Mouse (Mus musculus) thymus, adult 2 months (tissue): Measurements from ENCODE around the gene Crybg3. TPM values are rescaled to one million over a fixed set of nuclear protein-coding genes. Genes with fewer than 3 reads are reported as not detected.

Experiments
- DNase-seq: peaks from one replicate; pipeline ENCODE4 v3.0.0; 2021
- H3K27ac ChIP-seq: fragments of 200-500 bp; 2 replicates; pipeline ENCODE4 v1.5.1; 2012; ENCODE audit warnings: low read length, control low read depth; ENCODE audit not compliant: control insufficient read depth, insufficient read depth
- H3K27me3 ChIP-seq: fragments of 200-500 bp; 2 replicates; pipeline ENCODE4 v1.6.1; 2012; ENCODE audit warnings: mild to moderate bottlenecking, low read length, moderate library complexity, mixed read lengths; ENCODE audit not compliant: control insufficient read depth, insufficient read depth
- H3K36me3 ChIP-seq: fragments of 200-500 bp; 2 replicates; pipeline ENCODE4 v1.6.1; 2012; ENCODE audit warnings: mild to moderate bottlenecking, low read length, moderate library complexity; ENCODE audit not compliant: control insufficient read depth, insufficient read depth
- H3K4me1 ChIP-seq: fragments of 200-500 bp; replicated peaks from 2 replicates; pipeline ENCODE4 v1.6.1; 2012; ENCODE audit warnings: low read length; ENCODE audit not compliant: control insufficient read depth, insufficient read depth
- H3K4me3 ChIP-seq: fragments of 200-500 bp; 2 replicates; pipeline ENCODE4 v1.5.1; 2012; ENCODE audit warnings: mild to moderate bottlenecking, low read length, control low read depth, moderate library complexity; ENCODE audit not compliant: control insufficient read depth, insufficient read depth
- CTCF ChIP-seq: fragments of 200-500 bp; IDR thresholded peaks from 2 replicates; pipeline ENCODE4 v1.5.1; 2012; ENCODE audit warnings: mild to moderate bottlenecking, control low read depth, low read length, moderate library complexity, borderline replicate concordance; ENCODE audit not compliant: control insufficient read depth, poor library complexity, insufficient read depth; ENCODE audit errors: extremely low read depth
- POLR2A ChIP-seq: fragments of 200-500 bp; IDR thresholded peaks from 2 replicates; pipeline ENCODE4 v1.6.1; 2012; ENCODE audit warnings: mild to moderate bottlenecking, low read length, control low read depth, moderate library complexity; ENCODE audit not compliant: control insufficient read depth, poor library complexity, insufficient read depth; ENCODE audit errors: extremely low read depth
- WGBS: fragments of 180-500 bp; shearing (Covaris S2); methylation state at CpG from one replicate; pipeline ENCODE4 v1.1.7; 2018; 5-methylcytosine and 5-hydroxymethylcytosine counted together
- polyA plus RNA-seq: library from polyadenylated mRNA; depleted of rRNA; stranded (reverse); fragments of >200 nt; gene quantifications from 2 replicates; pipeline ENCODE4 v1.2.3, GENCODE M21; 2012

Gene Crybg3
- polyA plus RNA-seq, 1 experiment: 1.0 TPM

DNA sequence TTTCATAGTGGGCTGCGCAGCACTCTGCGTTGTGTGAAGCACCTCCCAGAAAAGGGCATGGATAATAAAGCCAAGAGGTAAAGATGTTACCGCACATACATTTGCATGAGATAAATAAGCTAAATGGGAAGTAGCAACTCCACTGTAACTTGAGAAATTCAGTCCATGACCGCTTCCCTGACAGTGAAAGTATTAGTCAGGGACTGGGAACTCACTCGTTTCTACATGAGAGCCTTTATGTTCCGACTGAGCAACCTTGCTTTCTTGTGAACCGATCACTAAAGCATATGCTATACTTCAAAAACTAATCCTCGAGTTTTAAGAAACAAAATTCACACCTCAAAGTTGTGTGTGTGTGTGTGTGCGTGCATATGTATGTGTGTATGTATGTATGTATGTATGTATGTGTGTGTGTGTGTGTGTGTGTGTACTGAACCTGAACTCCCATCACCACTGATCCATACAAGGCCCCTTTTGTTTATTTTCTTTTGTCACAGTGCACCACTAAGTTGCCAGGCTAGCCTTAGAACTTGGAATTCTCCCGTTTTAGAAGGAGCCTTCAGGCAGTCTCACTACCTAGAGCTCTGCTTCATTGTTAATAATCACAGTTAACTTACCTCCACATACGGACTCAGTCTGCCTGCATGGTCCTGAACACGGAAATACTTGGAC, 47.2 kb downstream of the Crybg3 start:
- DNase-seq: no peak
- Histone ChIP-seq H3K36me3 (no peaks in the 10 kb centered on the region), H3K27me3 (no peaks in the 10 kb centered on the region), H3K4me3 (no peak overlapping the region), H3K4me1 (no peaks in the 10 kb centered on the region), H3K27ac (no peak overlapping the region)
- TF ChIP-seq POLR2A (no peak), CTCF (no peak)
- WGBS: 92% methylated on average over 12 of the region's 12 CpGs

DNA sequence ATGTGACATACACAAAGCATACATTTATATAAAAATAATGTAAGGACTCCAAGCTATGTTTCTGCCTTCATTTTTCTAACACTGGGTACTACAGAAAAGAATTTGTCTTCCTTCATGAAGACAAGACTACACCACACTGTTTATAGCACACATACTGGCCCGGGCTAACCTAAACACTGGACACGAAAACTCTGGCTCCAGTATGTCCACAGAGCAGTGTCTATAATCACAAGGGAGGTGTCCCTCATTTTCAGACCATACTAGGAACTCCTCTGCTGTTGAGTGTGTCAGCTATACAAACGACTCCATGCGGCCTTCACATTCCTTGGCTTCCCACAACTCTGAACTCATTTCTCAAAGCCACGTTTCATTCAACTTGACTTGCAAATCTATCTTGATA, 49.3 kb downstream of the Crybg3 start:
- no peak overlapping the region for H3K4me3 ChIP-seq
- H3K27me3 ChIP-seq: no peaks in the 10 kb centered on the region
- TF ChIP-seq CTCF (no peak), POLR2A (no peak)
- H3K36me3 ChIP-seq: no peaks in the 10 kb centered on the region
- H3K4me1 ChIP-seq: no peaks in the 10 kb centered on the region
- 95% methylated on average over 5 of the region's 5 CpGs for WGBS
- no peak overlapping the region for H3K27ac ChIP-seq
- no peak for DNase-seq

DNA sequence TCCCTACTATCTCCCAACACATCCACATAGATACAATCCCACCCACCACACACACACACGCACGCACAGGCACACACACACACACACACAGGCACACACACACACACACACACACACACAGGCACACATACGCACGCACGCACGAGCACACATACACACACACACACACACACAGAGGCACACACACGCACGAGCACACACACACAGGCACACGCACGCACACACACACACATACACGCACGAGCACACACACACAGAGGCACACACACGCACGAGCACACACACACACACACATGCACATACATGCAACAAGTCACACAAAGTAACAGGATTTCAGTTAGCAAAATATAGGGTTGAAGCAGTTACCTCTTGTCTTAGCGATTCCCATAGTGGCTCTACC, 51.1 kb downstream of the Crybg3 start:
- WGBS: 88% methylated on average over 15 of the region's 15 CpGs
- Histone ChIP-seq H3K4me1 (no peaks in the 10 kb centered on the region), H3K27me3 (no peaks in the 10 kb centered on the region)

DNA sequence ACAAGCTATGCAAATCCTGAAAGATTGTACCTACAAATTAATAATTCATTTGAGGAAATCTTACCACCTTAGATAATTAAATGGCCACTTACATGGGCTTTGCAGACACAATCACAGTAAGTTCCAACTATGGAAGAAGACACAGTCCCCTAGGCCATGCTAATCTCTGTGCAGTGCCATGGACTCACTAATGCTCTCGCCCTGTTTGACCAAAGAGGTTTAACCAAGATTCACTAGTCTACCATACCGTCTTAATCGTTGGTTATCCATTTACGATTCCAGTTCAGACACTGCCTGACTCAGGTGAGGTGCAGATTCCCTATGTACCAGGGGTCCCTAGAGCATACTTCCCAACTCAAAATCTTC, 52.2 kb downstream of the Crybg3 start:
- H3K36me3 ChIP-seq: no peaks in the 10 kb centered on the region
- WGBS: 96% methylated on average over 4 of the region's 4 CpGs
- no peak overlapping the region for H3K27ac ChIP-seq
- no peak for DNase-seq
- no peaks in the 10 kb centered on the region for H3K4me1 ChIP-seq
- H3K27me3 ChIP-seq: no peaks in the 10 kb centered on the region
- TF ChIP-seq POLR2A (no peak), CTCF (no peak)
- no peak overlapping the region for H3K4me3 ChIP-seq

More for the DNA sequence above, 51.1 kb downstream of the Crybg3 start:
- H3K4me3 ChIP-seq: no peak overlapping the region
- no peaks in the 10 kb centered on the region for H3K36me3 ChIP-seq
- no peak for TF ChIP-seq POLR2A
- TF ChIP-seq CTCF: no peak
- no peak overlapping the region for H3K27ac ChIP-seq
- no peak for DNase-seq

DNA sequence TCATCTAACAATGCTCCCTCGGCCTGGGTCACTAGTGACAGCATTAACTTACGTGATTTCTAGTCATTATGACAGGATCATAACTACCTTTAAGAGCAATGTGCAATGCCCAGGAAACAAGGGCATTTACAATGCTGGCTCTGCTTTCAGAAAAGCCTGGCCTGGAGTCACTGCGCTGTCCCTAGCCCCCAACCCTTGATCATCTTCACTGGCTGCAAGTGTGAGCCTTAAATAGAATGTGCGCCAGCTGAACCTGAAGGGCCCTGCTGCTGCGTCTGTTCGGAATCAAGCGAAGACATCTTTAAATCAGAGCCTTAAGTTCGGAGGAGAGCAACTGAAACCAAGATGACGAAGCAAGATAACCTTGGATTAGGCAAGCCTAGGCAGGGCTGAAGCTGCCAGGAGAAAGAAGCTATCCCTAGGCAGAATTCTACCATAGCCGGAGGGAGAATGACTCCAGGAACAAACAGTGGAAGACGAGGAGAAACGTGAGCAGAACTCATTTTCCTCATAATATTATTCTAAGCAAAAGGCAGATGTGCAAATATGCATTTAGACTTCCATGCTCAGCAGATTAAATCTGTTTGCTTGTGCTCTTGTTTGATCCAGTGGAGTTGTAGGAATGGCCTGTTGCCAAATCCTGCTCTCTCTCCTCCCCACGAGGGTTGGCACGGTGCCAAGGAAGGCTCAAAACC, 52.7 kb downstream of the Crybg3 start:
- no peak for DNase-seq
- H3K36me3 ChIP-seq: no peaks in the 10 kb centered on the region
- 90% methylated on average over 14 of the region's 14 CpGs for WGBS
- no peaks in the 10 kb centered on the region for H3K4me1 ChIP-seq
- no peaks in the 10 kb centered on the region for H3K27me3 ChIP-seq
- no peak overlapping the region for H3K4me3 ChIP-seq
- TF ChIP-seq POLR2A (no peak), CTCF (no peak)
- H3K27ac ChIP-seq: no peak overlapping the region

- Histone ChIP-seq H3K27ac (no peak overlapping the region), H3K4me3 (no peak overlapping the region), H3K36me3 (no peaks in the 10 kb centered on the region), H3K4me1 (no peaks in the 10 kb centered on the region), H3K27me3 (no peaks in the 10 kb centered on the region)
- WGBS: 91% methylated on average over 4 of the region's 4 CpGs
- TF ChIP-seq POLR2A (no peak), CTCF (no peak)
- no peak for DNase-seq
These were observed 53.3 kb downstream of the Crybg3 start for GRCm38 (mm10) chr16:59547466-59547865.

GRCm38 (mm10) chr16:59545360-59545759, 55.4 kb downstream of the Crybg3 start:
- H3K4me3 ChIP-seq: no peak overlapping the region
- DNase-seq: no peak
- 100% methylated on average over 2 of the region's 2 CpGs for WGBS
- no peaks in the 10 kb centered on the region for H3K27me3 ChIP-seq
- no peaks in the 10 kb centered on the region for H3K36me3 ChIP-seq
- no peak overlapping the region for H3K27ac ChIP-seq
- H3K4me1 ChIP-seq: no peaks in the 10 kb centered on the region
- TF ChIP-seq POLR2A (no peak), CTCF (no peak)
